Mouse (Mus musculus): ENCODE results near the gene Pabpc5.

Gene Pabpc5

GRCm38 (mm10) chrX:119927081-119927571 lies at the start of gene Pabpc5:
Gene Pabpc5 (plus strand): TSS chrX:119927196.
- peak; percentile 83 for DNase-seq

- DNase-seq = no peak
These were observed 39.9 kb upstream of the Pabpc5 start for GRCm38 (mm10) chrX:119886957-119887593.

GRCm38 (mm10) chrX:119888326-119888920 lies 38.6 kb upstream of the Pabpc5 start:
- no peak for DNase-seq

- DNase-seq = peak; percentile 37
These were observed 856 bp downstream of the Pabpc5 start for GRCm38 (mm10) chrX:119927852-119928251.
